Mouse (Mus musculus) liver, postnatal 0 days (tissue): ENCODE results near the gene Gm5622. TPM values are rescaled to one million over a fixed set of nuclear protein-coding genes. Genes with fewer than 3 reads are reported as not detected.
"Not testable (repeated sequence)": the region's sequence is repeated elsewhere in the genome, so short reads cannot be mapped to it uniquely, and the experiment has no call there.

ENCODE experiments used
- ATAC-seq: fragments of 200-750 bp; cut with Nextera tagmentation; 2 replicates; pipeline ENCODE4 v1.8.0; 2017; ENCODE audit warnings: mild to moderate bottlenecking, moderate library complexity
- DNase-seq: peaks from one replicate; pipeline ENCODE4 v3.0.0-alpha.2; 2016
- H3K27ac ChIP-seq: fragments of 300-500 bp; sonication (generic); 2 replicates; pipeline ENCODE4 v1.5.1; 2014; ENCODE audit warnings: antibody characterized with exemption, moderate library complexity, mild to moderate bottlenecking, low read depth
- H3K27me3 ChIP-seq: fragments of 300-500 bp; sonication (generic); 2 replicates; pipeline ENCODE4 v1.6.1; 2014; ENCODE audit warnings: low read length, control low read depth, mixed read lengths; ENCODE audit not compliant: insufficient read depth
- H3K36me3 ChIP-seq: fragments of 300-500 bp; sonication (generic); replicated peaks from 2 replicates; pipeline ENCODE4 v1.6.1; 2014; ENCODE audit warnings: mild to moderate bottlenecking, control low read depth, low read length, moderate library complexity, mixed read lengths; ENCODE audit not compliant: insufficient read depth
- H3K4me1 ChIP-seq: fragments of 300-500 bp; sonication (generic); 2 replicates; pipeline ENCODE4 v1.6.1; 2014; ENCODE audit warnings: antibody characterized with exemption, mild to moderate bottlenecking, control low read depth; ENCODE audit not compliant: insufficient read depth
- H3K4me2 ChIP-seq: fragments of 300-500 bp; sonication (generic); 2 replicates; pipeline ENCODE4 v1.6.1; 2014; ENCODE audit warnings: low read depth, mild to moderate bottlenecking, low read length, moderate library complexity, mixed read lengths
- H3K4me3 ChIP-seq: fragments of 300-500 bp; sonication (generic); 2 replicates; pipeline ENCODE4 v1.5.1; 2014; ENCODE audit warnings: low read depth, low read length
- H3K9ac ChIP-seq: fragments of 300-500 bp; sonication (generic); replicated peaks from 2 replicates; pipeline ENCODE4 v1.6.1; 2014; ENCODE audit warnings: mild to moderate bottlenecking, moderate library complexity
- H3K9me3 ChIP-seq: fragments of 300-500 bp; sonication (generic); 2 replicates; pipeline ENCODE4 v1.6.1; 2016; ENCODE audit warnings: mild to moderate bottlenecking, control low read depth, low read length, mixed read lengths
- CTCF ChIP-seq: sonication (generic); IDR thresholded peaks from 2 replicates; pipeline ENCODE4 v1.5.1; 2016; ENCODE audit warnings: antibody characterized with exemption, low read depth
- EP300 ChIP-seq: IDR thresholded peaks from 2 replicates; pipeline ENCODE4 v1.6.1; 2016; ENCODE audit warnings: antibody characterized with exemption, low read depth, mild to moderate bottlenecking
- WGBS: fragments of 180-500 bp; shearing (Covaris S2); extraction: QIAGEN DNeasy Blood & Tissue Kit; methylation state at CpG from one replicate; pipeline ENCODE4 v1.1.7; 2014; ENCODE audit not compliant: insufficient replicate concordance; 5-methylcytosine and 5-hydroxymethylcytosine counted together
- polyA plus RNA-seq: library from polyadenylated mRNA; unstranded; fragments of >200 nt; fragmentation: Nextera tagmentation; extraction: Ambion mirVana; gene quantifications from 2 replicates; pipeline ENCODE4 v1.2.1, GENCODE M21; 2015

Gm5622 gene
- polyA plus RNA-seq, 1 experiment from 2014 or later = 0.20 TPM

- Histone ChIP-seq H3K4me1 (no peaks in the 10 kb centered on the region), H3K4me2 (no peak overlapping the region), H3K9me3 (no peaks in the 10 kb centered on the region), H3K9ac (no peak overlapping the region), H3K27ac (no peak overlapping the region), H3K4me3 (no peak overlapping the region), H3K36me3 (no peaks in the 10 kb centered on the region), H3K27me3 (no peaks in the 10 kb centered on the region)
- TF ChIP-seq CTCF (no peak), EP300 (no peak)
- ATAC-seq = no peak
- 79% methylated on average over 5 of the region's 5 CpGs for whole genome bisulfite sequencing
- no peak for DNase-seq
These were observed 124.7 kb downstream of the Gm5622 start for GRCm38 (mm10) chr14:51677269-51677668.

GRCm38 (mm10) chr14:51695368-51695767 lies 142.8 kb downstream of the Gm5622 start, which contains the start of gene Gm17079:
TSS of gene Gm17079 (minus strand) at chr14:51695468.
- 89% methylated on average over 1 of the region's 2 CpGs for WGBS

More at GRCm38 (mm10) chr14:51695368-51695767, 142.8 kb downstream of the Gm5622 start, which contains the start of gene Gm17079:
- DNase-seq, ATAC-seq, H3K9ac ChIP-seq, H3K4me2 ChIP-seq, H3K4me3 ChIP-seq, H3K36me3 ChIP-seq, H3K27me3 ChIP-seq, H3K27ac ChIP-seq, H3K4me1 ChIP-seq, H3K9me3 ChIP-seq: not testable (repeated sequence)

Other genes with a start within 250 kb of the Gm5622 start
- gene Gm7247, start 191.0 kb upstream of the Gm5622 start, polyA plus RNA-seq = not detected in 2 replicates
- gene Vmn2r88, start 142.0 kb upstream of the Gm5622 start, polyA plus RNA-seq = not detected in 2 replicates
- gene Vmn2r89, start 100.9 kb upstream of the Gm5622 start, polyA plus RNA-seq = not detected in 2 replicates
- not detected in 2 replicates for gene Gm17175, start 21.3 kb downstream of the Gm5622 start, polyA plus RNA-seq
- gene Gm17174, start 39.3 kb downstream of the Gm5622 start, polyA plus RNA-seq = not detected in 2 replicates
- gene Gm17078, start 58.5 kb downstream of the Gm5622 start, polyA plus RNA-seq = not detected in 2 replicates
- gene Gm4181, start 82.9 kb downstream of the Gm5622 start, polyA plus RNA-seq = not detected in 2 replicates
- gene Gm17079, start 142.7 kb downstream of the Gm5622 start, polyA plus RNA-seq = not detected in 2 replicates
- not detected in 2 replicates for gene Gm5800, start 164.4 kb downstream of the Gm5622 start, polyA plus RNA-seq
- not detected in 2 replicates for gene Ang4, start 220.8 kb downstream of the Gm5622 start, polyA plus RNA-seq
- gene AY358078, start 247.3 kb downstream of the Gm5622 start, polyA plus RNA-seq = not detected in 2 replicates